Mouse (Mus musculus): ENCODE results near the gene Vps37b. TPM values are rescaled to one million over a fixed set of nuclear protein-coding genes. Genes with fewer than 3 reads are reported as not detected.

The Vps37b gene
- 16.5 and 17.3 TPM in 2 replicates for polyA plus RNA-seq (2015; fragmentation: Nextera tagmentation; extraction: Ambion mirVana)

DNA sequence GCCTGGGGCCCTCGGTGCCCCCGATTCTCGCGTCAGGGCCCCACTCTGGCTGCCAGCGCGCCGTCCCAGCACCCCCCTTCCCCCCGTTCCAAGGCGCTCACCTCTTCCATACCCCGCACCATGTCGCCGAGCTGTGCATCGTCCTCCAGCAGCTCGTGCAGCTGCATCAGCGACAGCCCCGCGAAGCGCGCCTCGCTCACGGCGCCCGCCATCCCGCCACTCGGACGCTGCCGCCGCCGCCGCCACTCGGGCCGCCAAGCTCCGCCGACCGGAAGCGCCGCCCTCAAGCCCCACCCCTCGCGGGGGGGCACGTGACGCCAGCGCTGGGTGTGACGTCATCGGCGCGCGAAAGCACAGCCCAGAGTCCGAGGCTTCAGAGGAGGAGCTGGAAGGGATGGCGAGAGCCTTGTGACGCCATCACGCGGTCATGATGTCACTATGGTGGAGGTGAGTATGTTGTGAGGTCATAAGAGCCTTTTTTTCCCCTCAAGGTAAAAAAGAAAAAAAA, at the start of gene Vps37b:
Gene Vps37b, minus strand, starts transcription at position 270 of the 508 bp plus-strand sequence.
- H3K27ac ChIP-seq (replicated peaks), result peak within 1 kb of the TSS; percentile 89
- peak within 1 kb of the TSS; percentile 87 for H3K4me3 ChIP-seq (replicated peaks)
- peak within 1 kb of the TSS; percentile 95 for H3K4me2 ChIP-seq
- H3K4me1 ChIP-seq (replicated peaks), result peaks cover 74% of the 10 kb centered on the region
- H3K36me3 ChIP-seq (replicated peaks), result peaks cover 6% of the 10 kb centered on the region; the same call in 1 of the 2 replicates
- H3K9ac ChIP-seq, result peak within 1 kb of the TSS; percentile 92
- no peaks in the 10 kb centered on the region; the same call in 1 of the 2 replicates for H3K27me3 ChIP-seq
- ATAC-seq (ENCODE audit: insufficient read depth), result peak; percentile 70
- under 1% methylated on average over 52 of the region's 52 CpGs for WGBS (ENCODE audit: insufficient replicate concordance)
- H3K9me3 ChIP-seq (replicated peaks), result no peaks in the 10 kb centered on the region

DNA sequence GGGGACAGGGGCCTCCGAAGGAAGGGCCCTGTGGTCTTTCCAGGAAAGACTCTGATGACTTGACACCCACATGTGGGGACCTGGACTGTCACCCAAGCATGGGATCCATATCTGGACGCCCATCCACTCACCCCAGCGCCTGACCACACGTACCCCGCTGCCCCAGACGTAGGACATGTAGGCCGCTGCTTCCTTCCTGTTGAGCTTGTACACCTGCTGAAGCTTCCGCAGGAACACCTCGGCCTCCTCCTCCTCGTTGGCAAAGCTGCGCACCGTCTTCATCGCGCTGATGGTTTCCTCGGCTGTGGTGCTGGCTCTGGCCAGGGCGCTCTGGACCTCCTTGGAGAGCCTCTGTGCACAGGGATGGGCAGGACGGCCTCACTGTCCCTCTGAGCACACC, 47.8 kb upstream of the Vps37b start:
- no peak overlapping the region for H3K4me2 ChIP-seq
- H3K27me3 ChIP-seq, result 0 out of 2 replicates have a peak, but pooled peaks cover 5% of the 10 kb centered on the region
- 48% methylated on average over 17 of the region's 17 CpGs for WGBS (ENCODE audit: insufficient replicate concordance)
- ATAC-seq (ENCODE audit: insufficient read depth), result no peak
- no peak overlapping the region for H3K27ac ChIP-seq (replicated peaks)
- no peak overlapping the region for H3K4me3 ChIP-seq (replicated peaks)
- no peaks in the 10 kb centered on the region for H3K36me3 ChIP-seq (replicated peaks)
- H3K9me3 ChIP-seq (replicated peaks), result no peaks in the 10 kb centered on the region
- H3K4me1 ChIP-seq (replicated peaks), result peaks cover 65% of the 10 kb centered on the region
- H3K9ac ChIP-seq, result no peak overlapping the region

DNA sequence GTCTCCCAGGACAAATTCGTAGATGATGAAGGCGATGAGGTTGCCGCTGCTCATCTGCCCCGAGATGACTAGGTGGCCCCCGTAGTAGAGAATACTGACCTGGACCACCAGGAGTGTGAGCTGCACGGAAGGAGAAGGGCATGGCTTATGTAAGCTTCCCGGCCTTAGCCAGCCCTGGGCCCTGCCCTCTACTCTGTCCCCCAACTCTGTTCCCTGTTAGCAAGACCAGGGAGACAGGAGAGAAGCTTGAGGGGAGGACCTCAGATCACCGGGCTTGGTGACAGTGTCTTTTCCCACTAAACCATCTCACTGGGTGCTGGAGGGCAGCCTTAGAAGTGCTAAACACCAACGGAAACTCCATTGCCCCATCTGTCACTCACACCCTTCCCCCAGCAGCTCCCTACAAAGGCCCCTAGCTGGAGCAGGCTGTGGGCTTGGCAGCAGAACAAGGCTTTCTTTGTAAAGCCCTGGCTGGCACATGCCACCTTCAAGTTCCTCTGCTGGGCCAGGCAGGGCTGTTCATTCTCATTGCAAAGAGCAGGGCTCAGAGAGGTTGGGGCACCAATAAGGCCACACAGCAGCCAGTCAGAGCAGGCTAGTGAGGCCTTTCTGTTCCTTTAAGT, 46.8 kb upstream of the Vps37b start:
- Histone ChIP-seq H3K4me1 (replicated peaks) (peaks cover 67% of the 10 kb centered on the region), H3K9ac (no peak overlapping the region)
- no peak for ATAC-seq (ENCODE audit: insufficient read depth)

DNA sequence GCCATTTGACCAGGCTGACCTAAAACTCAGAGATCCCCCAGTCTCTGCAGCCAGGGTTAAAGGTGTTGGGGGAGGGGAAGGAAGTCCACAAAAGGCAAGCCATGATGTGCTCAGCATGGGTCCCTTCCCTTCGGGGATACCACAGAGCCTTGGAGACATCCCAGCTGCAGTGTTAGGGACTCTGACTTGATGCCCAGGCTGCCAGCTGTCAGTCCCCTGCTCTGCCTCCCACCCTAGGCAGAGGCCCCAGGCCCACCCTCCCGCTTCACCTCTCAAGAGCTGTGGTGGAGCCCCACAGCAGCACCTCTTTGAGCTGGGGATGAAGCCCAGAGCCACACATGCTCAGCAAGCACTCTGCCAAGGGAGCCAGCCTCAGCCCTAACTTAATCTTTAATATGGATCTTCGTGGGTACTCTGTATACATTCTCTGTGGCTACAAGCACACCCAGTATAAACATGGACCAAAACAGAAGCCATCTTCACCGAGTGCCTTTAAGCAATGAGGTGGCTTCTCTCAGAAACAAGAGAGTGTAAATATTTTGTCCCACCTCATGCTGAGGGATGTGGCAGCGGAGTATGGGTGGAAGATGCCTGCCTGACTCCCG, 45.9 kb upstream of the Vps37b start:
- no peak overlapping the region for H3K9ac ChIP-seq
- H3K4me2 ChIP-seq, result no peak overlapping the region
- no peaks in the 10 kb centered on the region for H3K36me3 ChIP-seq (replicated peaks)
- 62% methylated on average over 6 of the region's 6 CpGs for WGBS (ENCODE audit: insufficient replicate concordance)
- ATAC-seq (ENCODE audit: insufficient read depth), result no peak
- H3K27me3 ChIP-seq, result 0 out of 2 replicates have a peak, but pooled peaks cover 5% of the 10 kb centered on the region
- H3K9me3 ChIP-seq (replicated peaks), result no peaks in the 10 kb centered on the region
- no peak overlapping the region for H3K4me3 ChIP-seq (replicated peaks)
- peaks cover 73% of the 10 kb centered on the region for H3K4me1 ChIP-seq (replicated peaks)
- H3K27ac ChIP-seq (replicated peaks), result no peak overlapping the region; the same call in 1 of the 2 replicates

More for the DNA sequence above, 46.8 kb upstream of the Vps37b start:
- H3K36me3 ChIP-seq (replicated peaks), result no peaks in the 10 kb centered on the region
- H3K4me2 ChIP-seq, result no peak overlapping the region
- 0 out of 2 replicates have a peak, but pooled peaks cover 5% of the 10 kb centered on the region for H3K27me3 ChIP-seq
- no peak overlapping the region for H3K4me3 ChIP-seq (replicated peaks)
- H3K9me3 ChIP-seq (replicated peaks), result no peaks in the 10 kb centered on the region
- WGBS (ENCODE audit: insufficient replicate concordance), result 51% methylated on average over 9 of the region's 9 CpGs
- H3K27ac ChIP-seq (replicated peaks), result no peak overlapping the region

DNA sequence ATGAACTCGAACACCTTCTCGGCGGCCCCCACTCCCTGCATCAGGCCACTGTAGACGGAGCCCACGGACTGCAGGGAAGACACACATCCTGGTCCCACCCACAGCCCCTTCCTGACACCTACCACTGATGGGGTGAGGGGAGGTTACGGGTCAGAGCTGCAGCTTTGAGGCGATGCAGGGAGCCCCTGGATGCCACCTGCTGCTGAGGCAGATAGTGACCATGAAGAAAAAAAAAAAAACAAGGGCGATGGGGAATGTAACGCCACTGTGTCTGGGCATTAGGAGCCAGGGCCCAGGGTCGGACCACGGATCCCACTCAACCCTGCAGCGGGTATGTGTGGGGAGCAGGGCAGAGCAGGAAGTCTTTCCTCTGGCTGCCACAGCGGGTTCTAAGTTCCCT, 45.2 kb upstream of the Vps37b start:
- 59% methylated on average over 13 of the region's 13 CpGs for WGBS (ENCODE audit: insufficient replicate concordance)
- Histone ChIP-seq H3K9ac (no peak overlapping the region), H3K27me3 (0 out of 2 replicates have a peak, but pooled peaks cover 5% of the 10 kb centered on the region), H3K4me3 (replicated peaks) (no peak overlapping the region), H3K36me3 (replicated peaks) (no peaks in the 10 kb centered on the region), H3K9me3 (replicated peaks) (no peaks in the 10 kb centered on the region), H3K4me2 (no peak overlapping the region), H3K4me1 (replicated peaks) (peaks cover 67% of the 10 kb centered on the region), H3K27ac (replicated peaks) (no peak overlapping the region)
- ATAC-seq (ENCODE audit: insufficient read depth), result no peak

DNA sequence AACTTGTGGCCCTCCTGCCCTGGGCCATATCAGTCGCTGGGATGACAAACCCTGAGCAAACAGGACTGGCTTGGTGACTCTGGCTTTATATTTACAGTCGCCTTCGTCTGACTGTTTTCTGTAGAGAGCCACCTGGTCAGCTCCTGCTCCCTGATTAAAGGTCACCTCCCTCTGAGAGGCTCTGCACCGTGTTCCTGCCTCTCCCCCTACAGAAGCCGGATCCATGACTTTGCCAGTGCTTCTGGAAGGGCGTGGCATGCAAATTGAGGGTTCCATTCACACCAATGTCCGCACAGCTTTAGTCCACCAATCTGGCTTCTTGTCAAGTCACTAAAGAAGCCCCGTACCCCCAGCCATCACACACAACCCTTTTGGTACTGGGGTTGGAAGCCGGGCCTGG, 44.5 kb upstream of the Vps37b start:
- peak overlapping the region; percentile 55 for H3K27ac ChIP-seq (replicated peaks)
- 54% methylated on average over 9 of the region's 9 CpGs for WGBS (ENCODE audit: insufficient replicate concordance)
- H3K4me1 ChIP-seq (replicated peaks), result peaks cover 66% of the 10 kb centered on the region

DNA sequence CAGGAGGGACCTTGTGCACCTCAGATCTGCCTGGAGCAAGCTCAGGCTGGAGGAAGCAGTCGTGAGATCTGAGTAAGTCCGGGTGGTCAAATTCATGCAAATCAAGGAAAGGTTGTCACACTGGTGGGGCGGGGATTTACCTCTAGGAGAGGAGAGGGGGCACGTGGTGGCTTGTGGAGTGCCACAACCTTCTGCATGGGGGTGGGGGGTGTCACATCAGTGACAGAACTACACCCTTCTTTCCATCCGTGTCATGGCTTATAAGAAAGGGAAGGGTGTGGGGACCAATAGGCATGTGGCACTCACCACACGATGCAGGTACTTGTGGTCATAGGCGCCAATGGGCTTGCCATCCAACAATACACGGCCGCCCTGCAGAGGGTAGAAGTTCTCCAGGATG, 43.6 kb upstream of the Vps37b start:
- Histone ChIP-seq H3K36me3 (replicated peaks) (no peaks in the 10 kb centered on the region), H3K4me2 (no peak overlapping the region), H3K9ac (no peak overlapping the region), H3K27me3 (0 out of 2 replicates have a peak, but pooled peaks cover 5% of the 10 kb centered on the region), H3K9me3 (replicated peaks) (no peaks in the 10 kb centered on the region), H3K4me3 (replicated peaks) (no peak overlapping the region), H3K27ac (replicated peaks) (peak overlapping the region; percentile 55; the same call in 1 of the 2 replicates), H3K4me1 (replicated peaks) (peaks cover 62% of the 10 kb centered on the region)
- 49% methylated on average over 9 of the region's 9 CpGs for WGBS (ENCODE audit: insufficient replicate concordance)
- no peak for ATAC-seq (ENCODE audit: insufficient read depth)

More for the DNA sequence above, 44.5 kb upstream of the Vps37b start:
- H3K9me3 ChIP-seq (replicated peaks), result no peaks in the 10 kb centered on the region
- H3K4me3 ChIP-seq (replicated peaks), result no peak overlapping the region
- H3K9ac ChIP-seq, result no peak overlapping the region
- 0 out of 2 replicates have a peak, but pooled peaks cover 5% of the 10 kb centered on the region for H3K27me3 ChIP-seq
- no peaks in the 10 kb centered on the region for H3K36me3 ChIP-seq (replicated peaks)
- ATAC-seq (ENCODE audit: insufficient read depth), result peak; percentile 54
- no peak overlapping the region for H3K4me2 ChIP-seq

DNA sequence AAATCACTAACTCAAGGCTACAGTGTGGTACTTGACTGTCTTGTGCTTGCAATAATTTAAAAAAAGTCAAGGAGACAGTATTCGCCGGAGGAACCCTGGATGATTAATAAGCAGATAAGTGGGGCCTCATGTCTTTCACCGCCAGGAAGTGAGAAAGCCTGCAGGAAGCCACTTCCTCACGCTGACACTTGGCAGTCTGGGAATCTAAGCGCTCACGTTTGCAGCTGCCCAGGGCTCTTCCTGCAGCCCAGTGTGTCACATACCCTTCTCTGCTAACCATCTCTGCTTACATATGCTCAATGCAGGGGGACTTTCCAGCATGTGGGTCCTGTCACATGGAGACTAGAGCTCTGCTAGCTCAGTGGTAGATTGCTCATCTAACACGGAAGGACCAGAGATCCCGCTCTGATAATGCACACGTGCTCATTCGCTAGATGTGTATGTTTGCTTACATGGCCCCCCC, 42.8 kb upstream of the Vps37b start:
- ATAC-seq (ENCODE audit: insufficient read depth), result no peak

DNA sequence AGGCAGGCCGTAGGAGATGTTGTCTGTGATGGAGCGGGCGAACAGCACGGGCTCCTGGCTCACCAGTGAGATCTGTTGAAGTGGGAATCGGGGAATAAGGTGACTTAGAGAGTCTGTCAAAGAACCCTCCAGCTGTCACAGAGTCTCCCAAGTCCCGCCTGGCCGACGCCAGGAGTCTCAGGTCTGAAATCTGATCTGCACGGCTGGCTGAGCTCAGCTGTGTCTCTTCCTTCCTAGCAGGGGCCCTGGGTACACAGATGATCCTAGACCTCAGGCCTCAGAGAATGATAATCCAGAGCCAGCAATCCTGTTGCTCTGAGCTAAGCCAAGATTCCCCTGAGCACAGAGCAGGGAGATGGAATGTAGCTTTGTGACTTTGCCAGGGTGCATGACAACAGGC, 41.6 kb upstream of the Vps37b start:
- Histone ChIP-seq H3K36me3 (replicated peaks) (no peaks in the 10 kb centered on the region), H3K27me3 (0 out of 2 replicates have a peak, but pooled peaks cover 5% of the 10 kb centered on the region), H3K4me2 (no peak overlapping the region), H3K9me3 (replicated peaks) (no peaks in the 10 kb centered on the region), H3K9ac (no peak overlapping the region), H3K27ac (replicated peaks) (no peak overlapping the region), H3K4me3 (replicated peaks) (no peak overlapping the region), H3K4me1 (replicated peaks) (peaks cover 54% of the 10 kb centered on the region)
- ATAC-seq (ENCODE audit: insufficient read depth), result no peak
- 59% methylated on average over 9 of the region's 9 CpGs for WGBS (ENCODE audit: insufficient replicate concordance)

More for the DNA sequence above, 42.8 kb upstream of the Vps37b start:
- Histone ChIP-seq H3K4me2 (no peak overlapping the region), H3K9ac (no peak overlapping the region), H3K27me3 (0 out of 2 replicates have a peak, but pooled peaks cover 5% of the 10 kb centered on the region), H3K36me3 (replicated peaks) (no peaks in the 10 kb centered on the region), H3K4me3 (replicated peaks) (no peak overlapping the region), H3K4me1 (replicated peaks) (peaks cover 59% of the 10 kb centered on the region), H3K9me3 (replicated peaks) (no peaks in the 10 kb centered on the region), H3K27ac (replicated peaks) (no peak overlapping the region)
- WGBS (ENCODE audit: insufficient replicate concordance), result 19% methylated on average over 10 of the region's 10 CpGs

DNA sequence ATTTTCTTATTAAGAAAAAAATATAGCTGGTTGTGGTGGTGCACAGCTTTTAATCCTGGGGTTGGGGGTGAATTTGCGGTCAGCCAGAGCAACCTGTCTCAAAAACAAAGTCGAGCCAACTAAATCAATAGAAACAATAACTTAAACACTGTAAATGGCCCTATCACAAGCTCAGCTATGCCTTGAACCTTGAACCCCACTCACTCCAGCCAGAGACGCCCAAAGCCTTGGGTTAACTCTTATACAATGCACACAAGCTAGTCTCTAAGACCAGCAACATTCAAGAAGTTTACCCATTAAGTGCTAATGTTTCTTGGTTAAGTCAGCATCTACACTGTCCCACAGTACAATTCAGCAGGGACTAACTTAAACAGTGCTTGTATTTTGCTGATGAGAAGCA, 37.6 kb upstream of the Vps37b start:
- Histone ChIP-seq H3K4me1 (replicated peaks) (peaks cover 19% of the 10 kb centered on the region), H3K36me3 (replicated peaks) (no peaks in the 10 kb centered on the region), H3K27ac (replicated peaks) (no peak overlapping the region), H3K27me3 (no peaks in the 10 kb centered on the region), H3K4me3 (replicated peaks) (no peak overlapping the region), H3K4me2 (no peak overlapping the region), H3K9ac (no peak overlapping the region), H3K9me3 (replicated peaks) (no peaks in the 10 kb centered on the region)
- WGBS (ENCODE audit: insufficient replicate concordance), result 52% methylated on average over 3 of the region's 3 CpGs
- no peak for ATAC-seq (ENCODE audit: insufficient read depth)
